Mouse (Mus musculus) spleen, postnatal 14 days (tissue): Measurements from ENCODE around the gene Spink4.
A peak's percentile ranks its signal among the peaks of the same experiment; 100 is the strongest.
"Not testable (repeated sequence)": the region's sequence is repeated elsewhere in the genome, so short reads cannot be mapped to it uniquely, and the experiment has no call there.

ENCODE experiments used
- DNase-seq, 2 experiments: peaks; one replicate each; pipeline ENCODE4 v3.0.0; 2021 to 2022; ENCODE audit warnings: low spot score in 2 of 2

Gene Spink4

DNA sequence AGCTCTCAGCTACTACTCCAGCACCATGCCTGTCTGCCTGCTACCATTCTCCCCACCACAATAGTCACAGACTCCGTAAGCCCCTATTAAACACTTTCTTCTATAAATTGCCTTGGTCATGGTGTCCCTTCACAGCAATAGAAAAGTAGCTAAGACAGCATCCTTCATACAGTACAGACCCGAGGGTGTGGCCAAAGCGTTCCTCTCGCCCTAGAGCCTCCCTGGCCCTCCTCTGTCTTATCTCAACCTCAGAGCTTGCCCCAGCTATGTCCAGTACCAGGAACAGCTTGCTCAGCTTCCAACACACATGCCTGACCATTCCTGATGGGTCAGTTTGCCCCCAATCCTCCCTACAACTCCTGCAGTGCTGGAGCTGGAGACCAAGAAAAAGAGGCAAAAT is 19.2 kb upstream of the Spink4 start:
- no peak for DNase-seq

DNA sequence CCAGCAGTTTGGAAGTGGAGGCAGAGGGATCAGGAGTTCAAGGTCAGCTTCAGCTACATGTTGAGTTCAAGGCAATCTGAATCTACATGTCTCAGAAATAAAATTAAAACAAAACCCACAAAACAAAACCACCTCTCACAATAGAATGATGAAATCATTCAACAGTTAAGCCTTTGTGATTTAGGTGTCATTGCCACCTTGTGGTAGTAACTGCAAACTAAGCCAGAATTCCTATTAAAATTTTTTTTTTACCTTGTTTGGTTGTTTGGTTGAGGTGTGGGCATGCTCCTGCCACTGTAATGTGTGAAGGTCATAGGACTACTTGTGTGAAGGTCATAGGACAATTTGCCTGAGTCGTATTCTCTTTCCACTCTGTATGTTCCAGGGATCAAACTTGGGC is 13.6 kb upstream of the Spink4 start:
- no peak for DNase-seq

DNA sequence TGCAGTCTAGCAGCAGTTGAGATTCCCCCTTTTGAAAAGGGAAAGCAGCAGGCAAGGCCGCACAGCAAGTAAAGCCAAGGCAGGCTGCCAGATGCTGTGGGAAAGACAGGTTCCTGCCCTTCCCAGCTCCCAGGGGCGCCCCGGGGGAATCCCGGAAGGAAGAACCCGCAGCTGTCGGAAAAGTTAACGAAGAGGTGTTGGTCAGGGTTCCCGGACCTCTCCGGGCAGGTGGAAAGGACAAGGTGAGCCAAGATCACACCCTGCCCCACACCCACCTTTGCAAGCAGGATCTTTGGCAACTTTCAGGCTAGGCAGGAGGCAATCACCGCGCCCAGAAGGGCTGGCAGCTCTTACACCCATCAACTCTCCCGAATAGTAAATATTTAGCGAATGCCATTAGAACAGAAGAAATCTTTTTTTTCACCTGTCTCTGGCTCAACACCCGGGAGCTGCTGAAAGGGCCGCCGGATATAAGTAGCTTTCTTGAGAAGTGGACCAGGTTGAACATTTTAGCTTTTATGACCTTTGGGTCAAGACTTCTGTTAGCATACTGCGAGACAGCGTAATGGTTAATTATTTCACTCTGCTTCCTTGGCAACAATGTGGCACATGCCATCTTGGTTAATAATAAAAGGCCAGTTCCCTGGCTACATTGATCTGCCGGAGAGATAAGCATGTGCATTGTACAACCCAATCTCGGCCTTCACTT is 11.4 kb upstream of the Spink4 start:
- no peak for DNase-seq

GRCm38 (mm10) chr4:40914287-40914867 is 5.5 kb upstream of the Spink4 start:
- DNase-seq = no peak

- DNase-seq = no peak
These were observed 3.9 kb upstream of the Spink4 start for GRCm38 (mm10) chr4:40915947-40916346.

DNA sequence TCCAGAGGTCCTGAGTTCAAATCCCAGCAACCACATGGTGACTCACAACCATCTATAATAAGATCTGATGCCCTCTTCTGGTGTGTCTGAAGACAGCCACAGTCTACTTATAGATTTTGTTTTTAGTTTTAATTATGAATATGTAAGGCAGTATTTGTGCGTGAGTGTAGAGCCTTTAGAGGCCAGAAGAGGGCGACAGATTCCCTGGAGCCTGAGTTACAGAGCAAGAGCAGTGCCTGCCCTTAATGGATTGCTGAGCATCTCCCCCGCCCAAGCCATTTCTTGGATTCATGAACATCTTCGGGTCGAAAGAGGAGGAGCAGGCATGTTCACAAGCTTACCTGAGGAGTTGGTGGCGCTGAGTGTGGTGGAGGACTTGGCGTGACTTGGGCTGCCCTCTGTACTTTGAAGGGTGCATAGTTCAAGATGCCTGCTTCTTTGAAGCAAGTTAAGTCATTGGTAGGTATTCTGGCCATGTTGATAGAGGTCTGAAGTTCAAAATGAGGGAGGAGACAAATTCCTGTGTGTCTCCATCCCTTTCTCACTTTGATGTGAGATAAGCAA is 3.2 kb upstream of the Spink4 start:
- DNase-seq = no peak

DNA sequence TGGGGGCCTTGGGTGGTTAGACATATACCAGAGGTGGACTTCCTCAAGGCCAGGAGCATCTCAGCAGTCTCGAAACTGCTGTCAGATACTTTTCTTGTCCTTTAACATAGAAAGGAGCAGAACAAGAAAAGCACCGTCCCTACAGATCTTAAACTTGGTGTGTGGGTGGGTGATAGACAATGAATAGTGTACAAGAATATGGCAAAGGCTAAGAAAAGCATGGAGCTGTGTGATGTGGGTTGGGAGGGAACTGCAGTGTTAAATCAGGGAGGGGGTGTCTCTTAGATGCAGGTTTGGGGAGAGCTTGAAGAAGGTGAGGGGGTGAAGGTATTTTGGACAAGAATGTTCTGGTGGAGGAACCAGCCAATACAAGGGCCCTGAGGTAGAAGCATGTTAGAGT is 724 bp downstream of the Spink4 start:
- DNase-seq = no peak

DNA sequence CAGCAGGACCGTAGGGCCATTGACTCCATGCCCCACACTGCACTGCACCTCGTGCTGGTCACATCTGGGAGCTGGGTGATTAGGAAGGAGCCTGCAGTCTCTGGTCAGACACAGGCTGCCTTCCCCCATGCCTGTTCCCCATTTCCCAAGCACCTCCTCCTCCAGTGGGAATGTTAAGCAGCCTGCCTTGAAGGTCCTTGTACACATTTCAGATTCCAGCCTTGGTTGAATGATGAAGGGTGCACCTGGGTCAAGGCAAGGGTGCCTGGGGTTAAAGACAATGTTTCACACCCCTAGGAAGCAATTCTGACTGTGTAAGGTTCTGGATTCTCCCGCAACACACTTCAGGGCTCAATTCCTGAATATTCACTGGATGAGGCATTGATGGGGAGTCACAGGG is 1.4 kb downstream of the Spink4 start:
- DNase-seq = no peak

DNA sequence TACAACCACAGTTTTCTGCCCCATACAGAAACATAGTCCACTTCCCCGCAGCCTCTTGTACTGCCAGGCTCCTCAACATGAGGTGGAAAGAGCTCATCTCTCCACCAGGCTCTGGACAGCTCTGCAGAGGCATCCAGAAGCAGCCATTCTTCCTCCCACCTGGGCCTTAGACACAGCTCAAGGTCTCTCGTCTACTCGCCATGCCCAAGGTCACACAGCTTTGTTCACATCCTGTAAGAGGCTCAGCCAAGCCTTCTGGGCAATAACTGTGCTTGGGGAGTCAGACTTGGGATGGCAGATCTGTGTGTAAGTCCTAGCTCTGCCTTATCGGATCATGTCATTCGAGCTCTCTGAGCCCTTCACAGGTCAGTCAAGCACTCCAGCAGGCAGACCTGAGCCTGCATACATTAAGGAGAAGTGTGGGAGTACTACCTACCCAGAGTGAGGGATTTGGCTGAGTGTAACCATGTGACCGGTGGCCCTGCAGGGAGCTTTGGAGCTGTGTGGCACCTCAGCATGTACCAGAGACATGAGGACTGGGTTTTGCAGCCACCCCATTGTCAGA is 3.3 kb downstream of the Spink4 start:
- DNase-seq = no peak

DNA sequence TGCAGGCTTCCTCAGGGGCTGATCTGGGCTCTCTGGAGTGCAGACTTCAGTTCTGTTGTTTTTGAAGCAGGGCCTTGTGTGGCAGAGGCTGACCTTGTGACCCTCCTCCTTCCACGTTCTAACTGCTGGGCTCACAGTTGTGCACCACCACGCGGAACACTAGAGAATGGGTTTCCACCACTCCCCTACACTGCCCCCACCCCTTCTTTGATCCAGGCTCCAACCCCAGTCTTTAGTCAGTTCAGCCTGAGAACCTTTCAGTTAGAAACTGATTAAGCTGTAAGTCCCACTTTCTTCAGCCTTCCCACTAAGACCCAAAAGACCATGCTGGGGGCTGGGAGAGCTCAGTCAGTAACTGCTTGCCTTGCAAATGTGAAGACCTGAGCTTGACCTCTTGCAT is 5.7 kb downstream of the Spink4 start:
- DNase-seq = no peak

- DNase-seq = no peak
These were observed 9.2 kb downstream of the Spink4 start for GRCm38 (mm10) chr4:40929046-40929445.

DNA sequence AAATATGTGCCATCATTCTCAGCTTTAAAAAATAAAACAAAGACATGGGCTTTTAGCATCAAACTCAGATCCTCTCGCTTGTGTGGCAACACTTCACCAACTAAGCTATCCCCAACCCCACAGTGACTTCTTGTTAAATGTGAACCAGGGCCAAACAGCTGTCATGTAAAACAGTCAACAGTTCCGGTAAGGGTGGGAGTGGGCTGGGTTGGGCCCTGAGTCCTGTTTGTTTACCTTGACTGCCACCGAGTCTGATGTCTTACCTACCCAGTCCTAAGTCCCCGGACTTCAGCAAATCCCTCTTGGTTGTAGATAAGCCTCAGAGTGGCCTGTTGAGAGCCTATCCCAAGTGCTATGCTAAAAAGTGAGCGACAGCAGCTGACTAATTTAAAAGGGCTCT is 13.8 kb downstream of the Spink4 start:
- no peak for DNase-seq

GRCm38 (mm10) chr4:40934369-40934768 is 14.5 kb downstream of the Spink4 start:
- not testable (repeated sequence) for DNase-seq

DNA sequence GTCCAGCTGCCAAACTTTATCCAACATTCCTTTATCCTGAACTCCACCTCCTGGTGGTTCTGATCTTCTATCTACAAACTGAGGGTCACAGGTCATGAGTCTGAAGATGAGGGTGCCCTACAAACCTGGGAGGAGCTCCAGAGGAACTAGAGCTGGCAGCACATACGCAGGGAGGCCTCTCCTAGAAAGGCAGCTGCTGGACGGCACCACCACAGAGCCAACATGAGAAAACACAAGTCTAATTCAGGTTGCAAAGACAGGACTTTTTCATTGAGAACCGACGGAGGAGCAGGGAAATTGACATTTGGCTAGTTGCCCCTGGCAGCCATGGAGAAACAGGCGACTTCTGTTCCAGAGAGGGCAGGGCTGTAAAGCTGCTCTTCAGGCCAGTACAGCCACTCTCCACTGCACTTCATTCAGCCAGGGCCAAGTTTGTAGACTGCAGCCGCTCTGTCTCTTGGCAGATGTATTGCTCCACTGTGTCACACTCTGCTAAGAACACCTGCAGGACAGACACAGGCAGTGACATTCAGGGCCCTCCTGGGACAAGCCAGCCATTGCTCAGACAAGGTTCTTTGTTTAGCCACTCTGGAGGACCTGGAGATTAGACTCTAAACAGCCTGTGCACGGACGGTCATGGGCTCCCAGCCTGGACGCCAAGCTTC is 16.5 kb downstream of the Spink4 start:
- no peak for DNase-seq

DNA sequence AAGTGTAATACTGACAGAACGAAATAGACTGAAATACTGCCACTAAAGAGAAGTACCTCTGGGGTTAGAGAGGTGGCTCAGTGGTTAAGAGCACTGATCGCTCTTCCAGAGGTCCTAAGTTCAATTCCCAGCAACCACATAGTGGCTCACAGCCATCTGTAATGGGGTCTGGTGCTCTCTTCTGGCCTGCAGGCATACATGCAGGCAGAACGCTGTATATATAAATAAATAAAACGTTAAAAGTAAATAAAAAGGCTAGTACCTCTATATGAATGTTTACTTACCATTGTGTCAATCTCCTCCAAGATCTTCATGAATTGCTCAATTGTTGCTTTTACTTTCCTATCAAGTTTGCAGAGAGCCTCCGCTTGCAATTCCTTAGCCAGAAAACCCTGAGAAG is 18.9 kb downstream of the Spink4 start:
- no peak for DNase-seq

GRCm38 (mm10) chr4:40943651-40944050 is 23.8 kb downstream of the Spink4 start:
- no peak for DNase-seq

- no peak for DNase-seq
These were observed 26.8 kb downstream of the Spink4 start for GRCm38 (mm10) chr4:40946516-40947121.

GRCm38 (mm10) chr4:40947565-40948159 is 27.8 kb downstream of the Spink4 start:
- DNase-seq = no peak

DNA sequence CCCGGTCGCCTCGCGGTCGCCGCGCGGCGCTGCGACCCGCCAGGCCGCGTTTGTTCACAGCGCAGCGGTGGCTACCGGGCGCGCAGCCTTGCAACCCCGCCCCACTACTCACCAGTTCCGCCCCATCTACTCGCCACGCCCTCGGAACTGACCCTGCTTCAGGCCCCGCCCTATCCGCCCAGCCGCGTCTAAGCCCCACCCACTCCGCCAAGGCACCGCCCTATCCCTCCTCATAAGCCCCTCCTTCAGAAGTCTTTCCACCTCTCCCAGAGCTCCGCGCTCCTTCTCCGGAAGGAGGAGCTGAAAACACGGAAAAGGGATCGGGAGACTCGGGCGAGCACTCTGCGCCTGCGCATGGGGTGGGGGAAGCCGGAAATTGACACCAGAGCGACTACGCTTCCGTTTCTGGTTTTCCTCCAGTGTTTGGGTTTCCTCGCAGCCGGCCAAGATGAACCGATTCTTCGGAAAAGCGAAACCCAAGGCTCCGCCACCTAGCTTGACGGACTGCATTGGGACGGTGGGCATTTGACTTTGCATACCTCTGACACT is 28.4 kb downstream of the Spink4 start, which contains the start of the genes Bag1 and Chmp5:
Gene Bag1, minus strand, starts transcription at position 135 of the 549 bp plus-strand sequence.
Gene Chmp5, plus strand, starts transcription at position 248 of the 549 bp plus-strand sequence.
- peak; percentile 99 for DNase-seq

DNA sequence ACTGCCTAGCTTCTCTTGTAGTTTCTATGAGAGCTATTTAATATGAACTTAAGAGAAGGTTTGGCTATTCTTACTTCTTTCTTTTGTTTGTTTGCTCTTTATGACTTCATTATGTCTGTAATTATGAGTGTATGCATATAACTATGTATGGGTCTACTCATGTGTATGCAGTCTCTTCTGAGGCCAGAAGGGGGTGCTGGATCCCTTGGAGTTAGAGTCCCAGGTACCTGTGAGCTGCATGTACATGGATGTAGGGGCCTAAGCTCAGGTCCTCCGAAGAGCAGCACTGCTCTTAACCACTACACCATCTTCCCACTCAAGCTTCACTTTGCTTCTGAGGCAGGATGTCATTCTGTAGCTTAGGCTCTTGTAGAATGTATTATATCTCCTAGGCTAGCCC is 33.7 kb downstream of the Spink4 start:
- DNase-seq = peak in 1 of 2 experiments; percentile 28

- no peak for DNase-seq
These were observed 36.1 kb downstream of the Spink4 start for GRCm38 (mm10) chr4:40955942-40956341.
